15 mouse cellular contexts compared by ENCODE assay signal in the genomic region with DNA sequence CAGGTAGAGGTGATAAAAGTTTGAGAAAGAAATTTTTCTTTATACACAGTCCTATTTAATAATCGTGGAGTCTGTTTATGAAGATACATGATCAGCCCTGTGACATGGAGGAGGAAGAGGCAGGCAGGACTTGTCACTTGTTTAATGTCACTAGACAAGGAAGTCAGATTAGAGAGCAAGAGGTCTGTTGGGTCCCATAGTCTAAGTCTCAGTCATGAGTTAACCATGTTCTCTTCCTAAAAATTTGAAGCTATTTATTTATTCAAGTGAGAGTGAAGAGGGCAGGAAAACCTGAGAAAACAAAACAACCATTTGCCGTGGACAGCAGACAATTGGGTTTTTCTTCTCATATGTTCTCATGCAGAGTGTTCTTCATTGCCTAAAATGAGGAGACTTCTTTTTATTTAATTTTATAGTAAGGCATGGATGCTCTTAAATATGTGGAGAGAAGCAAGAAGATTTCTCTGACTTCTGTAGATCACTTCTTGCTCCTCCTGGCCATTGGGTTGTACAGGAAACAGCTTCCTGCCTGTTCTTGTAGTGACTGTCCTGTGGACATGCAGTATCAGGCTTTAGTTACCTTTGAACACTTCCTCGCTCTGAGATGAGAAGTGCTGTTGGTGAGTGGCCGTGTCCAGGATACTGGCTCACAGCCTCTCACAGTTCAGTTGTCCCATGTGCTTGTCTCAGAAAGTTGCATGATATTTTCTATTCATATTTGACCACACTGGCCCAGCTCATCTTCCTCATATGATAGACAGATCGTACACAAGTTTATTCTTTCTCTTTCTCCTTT. TPM values are rescaled to one million over a fixed set of nuclear protein-coding genes. Genes with fewer than 3 reads are reported as not detected.
DNase-seq lines count a peak whose midpoint lies in the region; ATAC-seq and TF ChIP-seq lines count a peak whose summit lies in the region.
"Had no signal": no experiment of that assay in that cellular context is flagged by ENCODE, and none has a peak within 500 bp of the region (broad histone marks: within the 10 kb centered on the region; RNA-seq: fewer than 3 reads in every experiment).

No protein-coding gene starts in this region.

- H3K9ac ChIP-seq in heart, adult 2 months (ENCODE audit: low read depth, low read length): no peak overlapping the region
- H3K9ac ChIP-seq in liver, embryonic 11.5 days (ENCODE audit: low read depth, low read length): no peak overlapping the region
- H3K9ac ChIP-seq in liver, postnatal 0 days (replicated peaks): no peak overlapping the region
- H3K9ac ChIP-seq in heart, embryonic 16.5 days (ENCODE audit: low read length): no peak overlapping the region; the same call in 1 of the 2 replicates
- H3K9ac ChIP-seq: hindbrain, embryonic 13.5 days; midbrain, embryonic 15.5 days had no signal

- intact Hi-C loops in heart, adult 2 months (cut with DNase I): no loop called here
- intact Hi-C loops in heart, postnatal 36 days (cut with DNase I): loop anchor here (2.0 kb wide), 1 partner anchor 20 kb away; no protein-coding TSS in a partner anchor

- H3K4me1 ChIP-seq in heart, adult 2 months (ENCODE audit: control insufficient read depth, insufficient read depth, low read length): peaks cover 26% of the 10 kb centered on the region
- peaks cover 9% of the 10 kb centered on the region for H3K4me1 ChIP-seq in liver, embryonic 11.5 days (replicated peaks; ENCODE audit: control insufficient read depth, insufficient read depth, low read length)
- peaks cover 8% of the 10 kb centered on the region for H3K4me1 ChIP-seq in liver, postnatal 0 days (ENCODE audit: insufficient read depth)
- H3K4me1 ChIP-seq in G1E (ENCODE audit: insufficient read depth, low read depth, low read length): peaks cover 84% of the 10 kb centered on the region
- peaks cover 38% of the 10 kb centered on the region for H3K4me1 ChIP-seq in heart, embryonic 16.5 days (ENCODE audit: control insufficient read depth, insufficient read depth, low read length)
- H3K4me1 ChIP-seq: midbrain, embryonic 15.5 days had no signal

- no peak overlapping the region; the same call in 1 of the 2 replicates for H3K4me2 ChIP-seq in liver, embryonic 11.5 days
- H3K4me2 ChIP-seq in liver, postnatal 0 days (ENCODE audit: low read depth, low read length): no peak overlapping the region
- peak overlapping the region; percentile 34; the same call in 1 of the 2 replicates for H3K4me2 ChIP-seq in heart, embryonic 16.5 days (ENCODE audit: low read depth, low read length)
- H3K4me2 ChIP-seq: hindbrain, embryonic 13.5 days; midbrain, embryonic 15.5 days had no signal

- no peak for DNase-seq in heart, adult 2 months
- no peak for DNase-seq in heart, postnatal 36 days
- peak; percentile 17 for DNase-seq in liver, embryonic 11.5 days (ENCODE audit: low spot score)
- DNase-seq in liver, postnatal 0 days: no peak
- DNase-seq in G1E (ENCODE audit: low spot score): no peak
- no peak for DNase-seq in T-cell, adult 2 months (ENCODE audit: low spot score)
- no peak for DNase-seq in yolk sac, embryonic 10.5 days (ENCODE audit: low spot score)
- DNase-seq: cerebellum, adult 8-10 months; gastrocnemius, postnatal 10 days; thymus, postnatal 4 days had no signal

- H3K9me3 ChIP-seq in liver, embryonic 11.5 days (ENCODE audit: control insufficient read depth, low read length): no peaks in the 10 kb centered on the region
- H3K9me3 ChIP-seq in liver, postnatal 0 days (ENCODE audit: low read length): no peaks in the 10 kb centered on the region
- no peaks in the 10 kb centered on the region for H3K9me3 ChIP-seq in G1E (replicated peaks)
- H3K9me3 ChIP-seq in heart, embryonic 16.5 days (replicated peaks; ENCODE audit: control insufficient read depth, low read length): no peaks in the 10 kb centered on the region
- H3K9me3 ChIP-seq: forebrain, embryonic 10.5 days; hindbrain, embryonic 13.5 days; midbrain, embryonic 15.5 days had no signal

- no peak for TF ChIP-seq POLR2A in heart, adult 2 months (IDR thresholded peaks at IDR 0.05; ENCODE audit: insufficient read depth, low read depth, low read length)

- 43% methylated on average over 5 of the region's 5 CpGs for WGBS in heart, adult 2 months
- 46% methylated on average over 5 of the region's 5 CpGs for WGBS in liver, embryonic 11.5 days
- WGBS in liver, postnatal 0 days (ENCODE audit: insufficient replicate concordance): 31% methylated on average over 5 of the region's 5 CpGs
- WGBS in heart, embryonic 16.5 days: 46% methylated on average over 5 of the region's 5 CpGs

- peak overlapping the region; percentile 59 for H3K27ac ChIP-seq in heart, adult 2 months
- no peak overlapping the region for H3K27ac ChIP-seq in liver, embryonic 11.5 days (ENCODE audit: low read depth, low read length)
- no peak overlapping the region for H3K27ac ChIP-seq in liver, postnatal 0 days (ENCODE audit: low read depth)
- H3K27ac ChIP-seq in heart, embryonic 16.5 days (ENCODE audit: low read length): peak overlapping the region; percentile 54
- H3K27ac ChIP-seq: forebrain, embryonic 10.5 days; hindbrain, embryonic 13.5 days; midbrain, embryonic 15.5 days had no signal

- no peak overlapping the region for H3K4me3 ChIP-seq in heart, adult 2 months
- H3K4me3 ChIP-seq in liver, embryonic 11.5 days (ENCODE audit: low read depth, low read length): no peak overlapping the region
- H3K4me3 ChIP-seq in liver, postnatal 0 days (ENCODE audit: low read depth, low read length): no peak overlapping the region
- no peak overlapping the region for H3K4me3 ChIP-seq in G1E (ENCODE audit: low read depth, low read length)
- no peak overlapping the region for H3K4me3 ChIP-seq in heart, embryonic 16.5 days (ENCODE audit: low read length)
- H3K4me3 ChIP-seq: forebrain, embryonic 10.5 days; hindbrain, embryonic 13.5 days; midbrain, embryonic 15.5 days had no signal

- H3K79me2 ChIP-seq in heart, adult 2 months (replicated peaks; ENCODE audit: control insufficient read depth, insufficient read depth, low read length): peaks cover 4% of the 10 kb centered on the region

- H3K27me3 ChIP-seq in heart, adult 2 months (ENCODE audit: control insufficient read depth, insufficient read depth, low read length): no peaks in the 10 kb centered on the region
- H3K27me3 ChIP-seq in liver, embryonic 11.5 days (replicated peaks; ENCODE audit: control insufficient read depth, insufficient read depth, low read length): no peaks in the 10 kb centered on the region
- H3K27me3 ChIP-seq in liver, postnatal 0 days (ENCODE audit: insufficient read depth, low read length): no peaks in the 10 kb centered on the region
- H3K27me3 ChIP-seq in G1E (ENCODE audit: insufficient read depth, low read length): no peaks in the 10 kb centered on the region
- H3K27me3 ChIP-seq in heart, embryonic 16.5 days (ENCODE audit: control insufficient read depth, insufficient read depth, low read length): no peaks in the 10 kb centered on the region
- H3K27me3 ChIP-seq: hindbrain, embryonic 13.5 days; midbrain, embryonic 15.5 days; Patski had no signal

- H3K36me3 ChIP-seq in heart, adult 2 months (ENCODE audit: control insufficient read depth, insufficient read depth, low read length): peaks cover 54% of the 10 kb centered on the region
- no peaks in the 10 kb centered on the region for H3K36me3 ChIP-seq in liver, embryonic 11.5 days (ENCODE audit: control insufficient read depth, insufficient read depth, low read length)
- H3K36me3 ChIP-seq in liver, postnatal 0 days (replicated peaks; ENCODE audit: insufficient read depth, low read length): no peaks in the 10 kb centered on the region
- peaks cover 42% of the 10 kb centered on the region for H3K36me3 ChIP-seq in G1E (replicated peaks)
- peaks cover 18% of the 10 kb centered on the region for H3K36me3 ChIP-seq in heart, embryonic 16.5 days (ENCODE audit: control insufficient read depth, insufficient read depth)
- H3K36me3 ChIP-seq: forebrain, embryonic 10.5 days; hindbrain, embryonic 13.5 days; midbrain, embryonic 15.5 days had no signal

- ATAC-seq in liver, embryonic 11.5 days (replicated peaks; ENCODE audit: low FRiP score): no peak
- no peak for ATAC-seq in liver, postnatal 0 days
- ATAC-seq in G1E (ENCODE audit: extremely low read depth, insufficient number of reproducible peaks, low FRiP score, poor library complexity, severe bottlenecking): peak; percentile 1; the same call in 1 of the 2 replicates
- no peak for ATAC-seq in heart, embryonic 16.5 days (replicated peaks; ENCODE audit: extremely low read depth, insufficient read depth, low FRiP score)
- ATAC-seq: midbrain, embryonic 15.5 days; Patski had no signal

- TF ChIP-seq CTCF in heart, adult 2 months (IDR thresholded peaks at IDR 0.05): no peak
- no peak for TF ChIP-seq CTCF in liver, postnatal 0 days (IDR thresholded peaks at IDR 0.05; ENCODE audit: low read depth)
- no peak for TF ChIP-seq CTCF in G1E (IDR thresholded peaks at IDR 0.05; ENCODE audit: low read depth, low read length)

- TF ChIP-seq EP300 in heart, adult 2 months (IDR thresholded peaks at IDR 0.05; ENCODE audit: insufficient read depth, low read depth, low read length): no peak
- no peak for TF ChIP-seq EP300 in liver, postnatal 0 days (IDR thresholded peaks at IDR 0.05; ENCODE audit: low read depth)

RNA-seq across cellular contexts. Expression of a gene that starts 22.1 kb away (rescaled TPM):
- 10 to 100 TPM; 12.1 to 15.1 TPM for total RNA-seq in heart, adult 2 months (2021)
- polyA plus RNA-seq in heart, adult 2 months (2012; rRNA removed): 11.8 and 19.7 TPM in 2 replicates
- total RNA-seq in heart, postnatal 36 days (2021): 10 to 100 TPM; 18.5 to 19.7 TPM
- 4.8 and 5.9 TPM in 2 replicates for polyA plus RNA-seq in liver, embryonic 11.5 days (2014; fragmentation: Nextera tagmentation; extraction: Ambion mirVana)
- polyA plus RNA-seq in liver, postnatal 0 days (2015; fragmentation: Nextera tagmentation; extraction: Ambion mirVana): 0.35 and 0.47 TPM in 2 replicates
- total RNA-seq in G1E (2014; fragmentation: Nextera tagmentation): 102 and 117 TPM in 2 replicates
- total RNA-seq in G1E (2017): 182 and 207 TPM in 2 replicates
- 3.2 and 3.6 TPM in 2 replicates for polyA plus RNA-seq in G1E (2012)
- polyA plus RNA-seq in heart, embryonic 16.5 days (2015; fragmentation: Nextera tagmentation; extraction: Ambion mirVana): 61.6 and 61.7 TPM in 2 replicates

RNA-seq across cellular contexts. Expression of a gene that starts 53.9 kb away (rescaled TPM):
- total RNA-seq in heart, adult 2 months (2021): 10 to 100 TPM; 11.4 to 15.6 TPM
- polyA plus RNA-seq in heart, adult 2 months (2012; rRNA removed): 5.2 and 5.7 TPM in 2 replicates
- 10 to 100 TPM; 12.2 to 13.4 TPM for total RNA-seq in heart, postnatal 36 days (2021)
- polyA plus RNA-seq in liver, embryonic 11.5 days (2014; fragmentation: Nextera tagmentation; extraction: Ambion mirVana): 3.3 and 4.9 TPM in 2 replicates
- polyA plus RNA-seq in liver, postnatal 0 days (2015; fragmentation: Nextera tagmentation; extraction: Ambion mirVana): 1.2 and 2.0 TPM in 2 replicates
- 10.5 and 12.6 TPM in 2 replicates for total RNA-seq in G1E (2014; fragmentation: Nextera tagmentation)
- total RNA-seq in G1E (2017): 34.7 and 42.9 TPM in 2 replicates
- 0.21 and 0.63 TPM in 2 replicates for polyA plus RNA-seq in G1E (2012)
- 10.5 and 11.3 TPM in 2 replicates for polyA plus RNA-seq in heart, embryonic 16.5 days (2015; fragmentation: Nextera tagmentation; extraction: Ambion mirVana)

Comparison
In these comparisons a context has a peak if more than half of its experiments do, and no peak if none do; other contexts are left out.
1. H3K27ac ChIP-seq: peak in heart, adult 2 months (single experiment) and heart, embryonic 16.5 days (single experiment); none in liver, embryonic 11.5 days (single experiment) and liver, postnatal 0 days (single experiment).